Mouse (Mus musculus) thymus, adult 2 months (tissue): Measurements from ENCODE around the gene Wnt9b. TPM values are rescaled to one million over a fixed set of nuclear protein-coding genes. Genes with fewer than 3 reads are reported as not detected.

Source experiments
- DNase-seq: peaks from one replicate; pipeline ENCODE4 v3.0.0; 2021
- H3K27ac ChIP-seq: fragments of 200-500 bp; 2 replicates; pipeline ENCODE4 v1.5.1; 2012; ENCODE audit warnings: low read length, control low read depth; ENCODE audit not compliant: control insufficient read depth, insufficient read depth
- H3K27me3 ChIP-seq: fragments of 200-500 bp; 2 replicates; pipeline ENCODE4 v1.6.1; 2012; ENCODE audit warnings: mild to moderate bottlenecking, low read length, moderate library complexity, mixed read lengths; ENCODE audit not compliant: control insufficient read depth, insufficient read depth
- H3K36me3 ChIP-seq: fragments of 200-500 bp; 2 replicates; pipeline ENCODE4 v1.6.1; 2012; ENCODE audit warnings: mild to moderate bottlenecking, low read length, moderate library complexity; ENCODE audit not compliant: control insufficient read depth, insufficient read depth
- H3K4me1 ChIP-seq: fragments of 200-500 bp; replicated peaks from 2 replicates; pipeline ENCODE4 v1.6.1; 2012; ENCODE audit warnings: low read length; ENCODE audit not compliant: control insufficient read depth, insufficient read depth
- H3K4me3 ChIP-seq: fragments of 200-500 bp; 2 replicates; pipeline ENCODE4 v1.5.1; 2012; ENCODE audit warnings: mild to moderate bottlenecking, low read length, control low read depth, moderate library complexity; ENCODE audit not compliant: control insufficient read depth, insufficient read depth
- CTCF ChIP-seq: fragments of 200-500 bp; IDR thresholded peaks from 2 replicates; pipeline ENCODE4 v1.5.1; 2012; ENCODE audit warnings: mild to moderate bottlenecking, control low read depth, low read length, moderate library complexity, borderline replicate concordance; ENCODE audit not compliant: control insufficient read depth, poor library complexity, insufficient read depth; ENCODE audit errors: extremely low read depth
- POLR2A ChIP-seq: fragments of 200-500 bp; IDR thresholded peaks from 2 replicates; pipeline ENCODE4 v1.6.1; 2012; ENCODE audit warnings: mild to moderate bottlenecking, low read length, control low read depth, moderate library complexity; ENCODE audit not compliant: control insufficient read depth, poor library complexity, insufficient read depth; ENCODE audit errors: extremely low read depth
- WGBS: fragments of 180-500 bp; shearing (Covaris S2); methylation state at CpG from one replicate; pipeline ENCODE4 v1.1.7; 2018; 5-methylcytosine and 5-hydroxymethylcytosine counted together
- polyA plus RNA-seq: library from polyadenylated mRNA; depleted of rRNA; stranded (reverse); fragments of >200 nt; gene quantifications from 2 replicates; pipeline ENCODE4 v1.2.3, GENCODE M21; 2012

Gene Wnt9b
- polyA plus RNA-seq, 1 experiment = 0.13 TPM

DNA sequence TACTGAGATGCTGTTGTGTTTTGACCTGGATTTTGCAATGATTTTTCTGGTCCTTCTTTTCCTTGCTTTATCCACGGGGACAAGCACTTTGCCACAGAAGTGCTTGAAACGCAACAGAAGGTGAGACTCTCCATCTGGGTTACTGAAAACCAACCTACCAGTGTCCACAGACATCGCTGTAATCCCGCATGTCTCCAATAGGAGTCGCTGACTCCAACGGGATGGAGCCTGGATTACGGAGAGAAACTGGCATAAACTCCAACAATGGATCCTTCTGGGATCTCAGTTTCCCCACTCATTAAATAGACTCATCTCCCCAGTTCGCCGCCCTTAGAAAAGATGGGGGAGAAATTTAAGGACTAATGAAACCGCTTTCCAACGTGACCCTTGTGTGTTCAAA is 8.4 kb upstream of the Wnt9b start:
- 55% methylated on average over 11 of the region's 11 CpGs for WGBS
- H3K27ac ChIP-seq = no peak overlapping the region
- no peaks in the 10 kb centered on the region for H3K4me1 ChIP-seq
- no peak for DNase-seq
- no peaks in the 10 kb centered on the region for H3K27me3 ChIP-seq
- no peaks in the 10 kb centered on the region for H3K36me3 ChIP-seq
- no peak overlapping the region for H3K4me3 ChIP-seq
- no peak for TF ChIP-seq POLR2A
- TF ChIP-seq CTCF = no peak

DNA sequence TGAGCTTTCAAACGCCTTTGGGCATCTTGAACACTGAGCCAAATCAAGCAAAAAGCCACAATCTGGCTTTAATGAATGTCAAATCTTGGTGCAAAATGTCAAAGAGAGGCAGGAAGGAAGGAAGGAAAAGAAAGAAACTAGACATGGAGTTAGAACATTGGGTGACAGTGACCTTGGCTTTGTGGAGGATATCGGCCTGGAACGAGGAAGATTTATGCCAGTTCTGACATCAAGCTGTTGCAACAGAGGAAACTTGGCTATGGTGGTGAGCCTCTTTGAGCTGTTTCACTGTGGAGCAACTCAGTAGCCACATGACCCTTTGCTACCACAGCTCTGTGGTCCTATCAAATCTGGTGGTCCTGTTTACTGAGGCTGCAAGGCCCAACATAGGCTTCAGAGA is 991 bp upstream of the Wnt9b start:
- WGBS = 24% methylated on average over 3 of the region's 3 CpGs
- Histone ChIP-seq H3K36me3 (no peaks in the 10 kb centered on the region), H3K4me3 (no peak overlapping the region), H3K27me3 (peaks cover 11% of the 10 kb centered on the region; the same call in 1 of the 2 replicates), H3K4me1 (no peaks in the 10 kb centered on the region), H3K27ac (no peak overlapping the region)
- TF ChIP-seq CTCF = no peak
- no peak for TF ChIP-seq POLR2A
- DNase-seq = no peak

DNA sequence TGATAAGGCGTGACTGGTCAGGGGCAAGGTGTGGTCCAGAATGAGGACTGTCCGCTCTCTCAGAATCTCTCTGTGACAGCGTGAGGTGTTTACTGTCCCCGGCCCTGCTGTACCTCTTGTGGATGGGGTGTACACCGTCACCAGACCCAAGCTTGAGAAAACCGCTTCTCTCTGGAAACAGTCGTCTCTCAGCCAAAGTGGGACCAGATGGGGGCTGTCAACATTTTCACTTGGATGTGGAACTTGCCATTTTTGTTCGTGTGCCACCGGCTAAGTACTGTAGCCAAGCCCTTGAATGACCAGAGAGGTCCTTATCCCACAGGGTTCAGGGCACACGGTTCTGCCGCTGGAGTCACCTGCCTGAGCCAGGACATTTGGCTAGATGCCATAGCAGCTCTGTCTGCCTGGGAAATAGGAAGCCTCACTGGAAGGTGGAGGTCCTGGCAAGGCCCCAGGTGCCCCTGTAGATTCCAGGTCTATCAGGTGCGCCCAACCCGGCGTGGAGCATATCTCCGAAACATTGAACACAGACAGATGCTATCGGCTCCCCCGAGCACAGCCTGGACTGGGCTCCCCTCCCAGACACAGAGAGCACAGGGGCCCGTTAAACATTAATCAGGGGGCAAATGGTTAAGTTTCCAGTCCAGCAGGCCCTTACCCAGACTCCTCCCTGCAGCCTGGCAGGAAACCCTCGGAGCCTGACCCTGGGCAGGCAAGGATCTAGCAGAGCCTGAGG is 14.4 kb downstream of the Wnt9b start:
- 86% methylated on average over 19 of the region's 19 CpGs for WGBS
- no peak for DNase-seq
- no peak for TF ChIP-seq CTCF
- no peak for TF ChIP-seq POLR2A
- H3K27me3 ChIP-seq = no peaks in the 10 kb centered on the region
- no peak overlapping the region for H3K4me3 ChIP-seq
- H3K36me3 ChIP-seq = no peaks in the 10 kb centered on the region
- peaks cover 3% of the 10 kb centered on the region; the same call in 1 of the 2 replicates for H3K4me1 ChIP-seq
- no peak overlapping the region for H3K27ac ChIP-seq

DNA sequence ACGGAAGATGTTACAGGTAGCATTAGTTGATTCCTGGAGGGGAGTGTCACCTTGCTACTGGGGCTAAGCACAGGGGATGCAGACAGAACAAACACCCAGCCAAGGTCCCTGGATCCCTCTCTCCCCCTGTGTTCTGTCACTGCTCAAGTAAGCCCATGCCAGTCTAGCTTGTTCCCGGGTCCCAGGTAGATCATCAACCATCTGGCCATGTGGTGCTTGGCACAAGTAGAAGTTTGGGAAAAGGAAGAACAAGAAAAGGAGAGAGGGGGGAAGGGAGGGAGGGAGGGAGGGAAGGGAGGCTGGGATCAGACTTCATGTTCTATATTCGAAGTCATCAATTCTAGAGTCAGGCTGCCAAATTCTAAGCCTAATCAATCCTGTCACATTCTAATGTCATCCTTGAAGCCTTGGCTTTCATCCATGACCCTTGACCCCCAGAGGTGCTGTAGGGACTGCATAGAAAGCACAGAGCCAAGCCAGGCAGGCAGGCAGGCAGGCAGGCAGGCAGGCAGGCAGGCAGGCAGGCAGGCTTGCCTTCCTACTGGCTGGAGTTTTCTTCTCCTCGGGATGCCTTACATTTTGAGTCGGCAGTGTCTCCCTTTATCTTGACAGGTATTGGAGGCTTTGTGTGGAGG is 15.1 kb downstream of the Wnt9b start:
- Histone ChIP-seq H3K4me1 (peaks cover 3% of the 10 kb centered on the region; the same call in 1 of the 2 replicates), H3K4me3 (no peak overlapping the region), H3K36me3 (no peaks in the 10 kb centered on the region), H3K27me3 (no peaks in the 10 kb centered on the region), H3K27ac (no peak overlapping the region)
- TF ChIP-seq POLR2A (no peak), CTCF (no peak)
- WGBS = 85% methylated on average over 5 of the region's 5 CpGs
- DNase-seq = no peak

DNA sequence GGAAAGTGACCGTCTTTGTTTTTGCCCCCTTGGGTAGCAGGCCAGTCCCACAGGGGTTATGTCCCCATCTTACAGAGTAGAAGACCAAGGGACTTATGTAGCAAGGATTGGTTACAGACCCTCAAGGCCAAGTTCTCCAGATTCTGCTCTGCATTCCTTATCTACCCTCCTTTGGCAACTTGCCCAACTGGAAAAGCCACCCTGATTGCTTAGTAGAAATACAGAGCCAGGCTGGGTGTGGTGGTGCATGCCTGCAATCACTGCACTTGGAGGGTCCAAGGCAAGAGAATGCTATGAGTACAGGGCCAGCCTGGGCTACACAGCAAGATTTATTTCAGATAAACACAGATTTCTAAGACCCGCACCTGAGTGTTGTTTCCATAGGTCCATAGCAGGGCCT is 15.7 kb downstream of the Wnt9b start:
- H3K27me3 ChIP-seq = no peaks in the 10 kb centered on the region
- H3K36me3 ChIP-seq = no peaks in the 10 kb centered on the region
- WGBS = 96% methylated on average over 2 of the region's 2 CpGs

DNA sequence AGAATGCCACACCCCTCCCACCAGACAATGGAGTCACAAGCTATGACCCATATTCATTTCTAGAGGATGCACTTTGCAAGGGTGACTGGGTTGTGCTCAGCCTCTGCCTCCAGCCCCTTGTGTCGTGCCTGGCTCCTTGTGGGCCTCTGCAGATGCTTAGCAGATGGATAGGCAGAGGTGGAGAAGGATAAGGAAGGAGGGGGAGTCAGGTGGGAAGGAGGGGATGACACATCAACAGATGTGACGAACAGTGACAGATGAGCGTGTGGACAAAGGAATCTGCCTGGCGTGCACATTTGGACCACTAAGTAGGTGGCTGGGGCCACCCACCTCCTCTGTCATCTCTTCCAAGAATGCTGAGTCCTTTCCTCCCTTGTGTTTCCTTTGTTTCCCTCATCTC is 16.6 kb downstream of the Wnt9b start:
- Histone ChIP-seq H3K4me1 (no peaks in the 10 kb centered on the region), H3K4me3 (no peak overlapping the region), H3K27me3 (no peaks in the 10 kb centered on the region), H3K27ac (no peak overlapping the region), H3K36me3 (no peaks in the 10 kb centered on the region)
- DNase-seq = no peak
- 85% methylated on average over 4 of the region's 4 CpGs for WGBS
- TF ChIP-seq CTCF (no peak), POLR2A (no peak)

More for the DNA sequence above, 15.7 kb downstream of the Wnt9b start:
- H3K4me1 ChIP-seq = peaks cover 3% of the 10 kb centered on the region; the same call in 1 of the 2 replicates
- TF ChIP-seq POLR2A (no peak), CTCF (no peak)
- H3K4me3 ChIP-seq = no peak overlapping the region
- DNase-seq = no peak
- no peak overlapping the region for H3K27ac ChIP-seq
